ENCODE assay signal across 29 mouse cellular contexts in genomic region chr6:119385668-119386067, GRCm38 (mm10). TPM values are rescaled to one million over a fixed set of nuclear protein-coding genes. Genes with fewer than 3 reads are reported as not detected.
DNase-seq lines count a peak whose midpoint lies in the region; ATAC-seq and TF ChIP-seq lines count a peak whose summit lies in the region.
"Had no signal": no experiment of that assay in that cellular context is flagged by ENCODE, and none has a peak within 500 bp of the region (broad histone marks: within the 10 kb centered on the region; RNA-seq: fewer than 3 reads in every experiment).

No protein-coding gene starts in this region.

- DNase-seq in liver, adult 2 months (ENCODE audit: extremely low read depth, low read depth, low spot score) = peak; percentile 60
- DNase-seq in A20 (ENCODE audit: low read depth, low spot score) (peak; percentile 38), ES-CJ7 (ENCODE audit: low read depth, low spot score) (peak; percentile 38), adipocyte (ENCODE audit: low spot score) (no peak)
- no peak for DNase-seq in heart, adult 8-10 months (ENCODE audit: low spot score)
- DNase-seq: adrenal gland, postnatal 10 days; cerebellum, adult 2 months; gastrocnemius, postnatal 10 days; heart, postnatal 14 days; kidney, adult 8-10 months; kidney, postnatal 25 days; layer of hippocampus, adult 9-11 months; lung, adult 2 months; lung, postnatal 36 days; midbrain, embryonic 14.5 days; retina, postnatal 1 day; right cerebral cortex, postnatal 25 days; thymus, adult 18-20 months; thymus, postnatal 4 days had no signal

- H3K4me1 ChIP-seq in liver, adult 2 months (ENCODE audit: control insufficient read depth, insufficient read depth, low read length) = peaks cover 26% of the 10 kb centered on the region
- H3K4me1 ChIP-seq in liver, embryonic 12.5 days = peaks cover 62% of the 10 kb centered on the region

- no peak for TF ChIP-seq CTCF in liver, adult 2 months (IDR thresholded peaks at IDR 0.05; ENCODE audit: low read depth, low read length)

- no peaks in the 10 kb centered on the region for H3K9me3 ChIP-seq in liver, embryonic 12.5 days (replicated peaks)
- H3K9me3 ChIP-seq: embryonic facial prominence, embryonic 15.5 days; forebrain, embryonic 15.5 days; heart, embryonic 12.5 days; limb, embryonic 13.5 days; neural tube, embryonic 13.5 days; stomach, embryonic 15.5 days had no signal

- H3K27ac ChIP-seq in liver, adult 2 months (replicated peaks; ENCODE audit: insufficient read depth, low read depth, low read length) = peak overlapping the region; percentile 51
- H3K27ac ChIP-seq in liver, embryonic 12.5 days = no peak overlapping the region
- H3K27ac ChIP-seq: embryonic facial prominence, embryonic 15.5 days; forebrain, embryonic 15.5 days; limb, embryonic 13.5 days; neural tube, embryonic 13.5 days; stomach, embryonic 15.5 days had no signal

- 37% methylated on average over 1 of the region's 1 CpGs for WGBS in liver, adult 2 months
- 94% methylated on average over 1 of the region's 1 CpGs for WGBS in liver, embryonic 12.5 days (ENCODE audit: insufficient replicate concordance)

- peaks cover 11% of the 10 kb centered on the region; the same call in 1 of the 2 replicates for H3K36me3 ChIP-seq in liver, adult 2 months (ENCODE audit: control insufficient read depth, insufficient read depth, low read length)
- H3K36me3 ChIP-seq in liver, embryonic 12.5 days = peaks cover 27% of the 10 kb centered on the region
- H3K36me3 ChIP-seq: embryonic facial prominence, embryonic 15.5 days; forebrain, embryonic 15.5 days; heart, embryonic 12.5 days; limb, embryonic 13.5 days; neural tube, embryonic 13.5 days; stomach, embryonic 15.5 days had no signal

- TF ChIP-seq POLR2A in liver, adult 2 months (IDR thresholded peaks at IDR 0.05; ENCODE audit: extremely low read depth, insufficient read depth, low read length) = no peak

- no peaks in the 10 kb centered on the region for H3K27me3 ChIP-seq in liver, adult 2 months (ENCODE audit: control insufficient read depth, insufficient read depth, low read length)
- H3K27me3 ChIP-seq in liver, embryonic 12.5 days (replicated peaks) = no peaks in the 10 kb centered on the region
- H3K27me3 ChIP-seq: embryonic facial prominence, embryonic 15.5 days; forebrain, embryonic 15.5 days; heart, embryonic 12.5 days; limb, embryonic 13.5 days; neural tube, embryonic 13.5 days; stomach, embryonic 15.5 days had no signal

- no peak overlapping the region for H3K9ac ChIP-seq in liver, adult 2 months (ENCODE audit: low read depth, low read length)
- no peak overlapping the region for H3K9ac ChIP-seq in liver, embryonic 12.5 days
- H3K9ac ChIP-seq: embryonic facial prominence, embryonic 15.5 days; forebrain, embryonic 15.5 days; heart, embryonic 12.5 days; limb, embryonic 13.5 days; neural tube, embryonic 13.5 days; stomach, embryonic 15.5 days had no signal

- no peak overlapping the region for H3K4me2 ChIP-seq in liver, embryonic 12.5 days
- H3K4me2 ChIP-seq: embryonic facial prominence, embryonic 15.5 days; forebrain, embryonic 15.5 days; heart, embryonic 12.5 days; limb, embryonic 13.5 days; neural tube, embryonic 13.5 days; stomach, embryonic 15.5 days had no signal

- no peak overlapping the region for H3K4me3 ChIP-seq in liver, adult 2 months (ENCODE audit: insufficient read depth, low read depth, low read length)
- no peak overlapping the region for H3K4me3 ChIP-seq in liver, embryonic 12.5 days
- H3K4me3 ChIP-seq: embryonic facial prominence, embryonic 15.5 days; forebrain, embryonic 15.5 days; heart, embryonic 12.5 days; limb, embryonic 13.5 days; myocyte; neural tube, embryonic 13.5 days; stomach, embryonic 15.5 days had no signal

- no peak for ATAC-seq in liver, embryonic 12.5 days
- ATAC-seq in megakaryocyte progenitor cell, adult 5-6 weeks (replicated peaks; ENCODE audit: poor library complexity) = peak; percentile 30; the same call in 1 of the 2 replicates
- ATAC-seq: activated CD4-positive, CD25-positive, alpha-beta regulatory T cell, adult 4 months; forebrain, embryonic 15.5 days had no signal

- H3K79me2 ChIP-seq in liver, adult 2 months (ENCODE audit: control insufficient read depth, insufficient read depth, low read length) = peaks cover 41% of the 10 kb centered on the region

RNA-seq across cellular contexts. Expression of gene Adipor2, which starts 31.8 kb away (rescaled TPM):
- 252 and 306 TPM in 2 replicates for total RNA-seq in liver, adult 2 months (2014; rRNA removed)
- polyA plus RNA-seq in liver, adult 2 months (2012; rRNA removed) = 212 and 246 TPM in 2 replicates
- 30.2 TPM in 2 replicates for polyA plus RNA-seq in liver, embryonic 12.5 days (2016; fragmentation: Nextera tagmentation; extraction: Ambion mirVana)
- total RNA-seq in megakaryocyte progenitor cell, adult 5-6 weeks (2015) = 57.1 and 64.4 TPM in 2 replicates
- 71.4 and 85.8 TPM in 2 replicates for total RNA-seq in megakaryocyte progenitor cell, adult 5-6 weeks (2017)
- 10 to 100 TPM; 53.7 to 69.1 (median 61.2) TPM for total RNA-seq in heart, adult 8-10 months (2022)

RNA-seq across cellular contexts. Expression of gene Lrtm2, which starts 55.1 kb away (rescaled TPM):
- under 0.01 TPM in 2 replicates for total RNA-seq in liver, adult 2 months (2014; rRNA removed)
- polyA plus RNA-seq in liver, adult 2 months (2012; rRNA removed) = 0.05 and 0.17 TPM in 2 replicates
- not detected in 2 replicates for polyA plus RNA-seq in liver, embryonic 12.5 days (2016; fragmentation: Nextera tagmentation; extraction: Ambion mirVana)
- 0.24 and 0.44 TPM in 2 replicates for total RNA-seq in megakaryocyte progenitor cell, adult 5-6 weeks (2015)
- 0.03 and 0.08 TPM in 2 replicates for total RNA-seq in megakaryocyte progenitor cell, adult 5-6 weeks (2017)
- under 1 TPM; 0.14 to 1.00 (median 0.23) TPM for total RNA-seq in heart, adult 8-10 months (2022)
- polyA plus RNA-seq: activated CD4-positive, CD25-positive, alpha-beta regulatory T cell, adult 4 months; limb, embryonic 13.5 days had no signal

Comparison
In these comparisons a context has a peak if more than half of its experiments do, and no peak if none do; other contexts are left out.
1. DNase-seq: peak in liver, adult 2 months (single experiment), A20 (single experiment) and ES-CJ7 (single experiment); none in adipocyte (single experiment) and heart, adult 8-10 months (single experiment).